Mouse (Mus musculus) heart, embryonic 11.5 days (tissue): ENCODE measurements at regions not wholly inside any gene's neighbourhood (a gene's known extent, or its start where the extent isn't known, plus 50 kb on each side); places are given as distances from the start of the nearest gene placed in this dataset.

ENCODE experiments used
- ATAC-seq: fragments of 200-750 bp; cut with Nextera tagmentation; replicated peaks from 2 replicates; pipeline ENCODE4 v1.8.0; 2017; ENCODE audit warnings: moderate library complexity; ENCODE audit not compliant: insufficient number of reproducible peaks, low FRiP score, low TSS enrichment
- H3K27ac ChIP-seq: fragments of 300-500 bp; sonication (generic); 2 replicates; pipeline ENCODE4 v1.5.1; 2014; ENCODE audit warnings: mild to moderate bottlenecking, low read depth, low read length
- H3K27me3 ChIP-seq: fragments of 300-500 bp; sonication (generic); 2 replicates; pipeline ENCODE4 v1.6.1; 2014; ENCODE audit warnings: mild to moderate bottlenecking, low read length, mixed read lengths; ENCODE audit not compliant: control insufficient read depth, insufficient read depth
- H3K36me3 ChIP-seq: fragments of 300-500 bp; sonication (generic); 2 replicates; pipeline ENCODE4 v1.6.1; 2014; ENCODE audit warnings: mild to moderate bottlenecking, low read length, moderate library complexity, mixed read lengths; ENCODE audit not compliant: control insufficient read depth, insufficient read depth
- H3K4me1 ChIP-seq: fragments of 300-500 bp; sonication (generic); 2 replicates; pipeline ENCODE4 v1.6.1; 2014; ENCODE audit warnings: low read length; ENCODE audit not compliant: control insufficient read depth, insufficient read depth
- H3K4me2 ChIP-seq: fragments of 300-500 bp; sonication (generic); 2 replicates; pipeline ENCODE4 v1.6.1; 2014; ENCODE audit warnings: mild to moderate bottlenecking, moderate library complexity
- H3K4me3 ChIP-seq: fragments of 300-500 bp; sonication (generic); 2 replicates; pipeline ENCODE4 v1.5.1; 2014; ENCODE audit warnings: low read depth, low read length
- H3K9ac ChIP-seq: fragments of 300-500 bp; sonication (generic); 2 replicates; pipeline ENCODE4 v1.6.1; 2014; ENCODE audit warnings: mild to moderate bottlenecking, low read depth, low read length, moderate library complexity
- H3K9me3 ChIP-seq: fragments of 300-500 bp; sonication (generic); replicated peaks from 2 replicates; pipeline ENCODE4 v1.6.1; 2016; ENCODE audit warnings: low read length; ENCODE audit not compliant: control insufficient read depth
- WGBS: fragments of 180-500 bp; shearing (Covaris S2); extraction: QIAGEN DNeasy Blood & Tissue Kit; methylation state at CpG from one replicate; pipeline ENCODE4 v1.1.7; 2014; ENCODE audit not compliant: insufficient replicate concordance; 5-methylcytosine and 5-hydroxymethylcytosine counted together

DNA sequence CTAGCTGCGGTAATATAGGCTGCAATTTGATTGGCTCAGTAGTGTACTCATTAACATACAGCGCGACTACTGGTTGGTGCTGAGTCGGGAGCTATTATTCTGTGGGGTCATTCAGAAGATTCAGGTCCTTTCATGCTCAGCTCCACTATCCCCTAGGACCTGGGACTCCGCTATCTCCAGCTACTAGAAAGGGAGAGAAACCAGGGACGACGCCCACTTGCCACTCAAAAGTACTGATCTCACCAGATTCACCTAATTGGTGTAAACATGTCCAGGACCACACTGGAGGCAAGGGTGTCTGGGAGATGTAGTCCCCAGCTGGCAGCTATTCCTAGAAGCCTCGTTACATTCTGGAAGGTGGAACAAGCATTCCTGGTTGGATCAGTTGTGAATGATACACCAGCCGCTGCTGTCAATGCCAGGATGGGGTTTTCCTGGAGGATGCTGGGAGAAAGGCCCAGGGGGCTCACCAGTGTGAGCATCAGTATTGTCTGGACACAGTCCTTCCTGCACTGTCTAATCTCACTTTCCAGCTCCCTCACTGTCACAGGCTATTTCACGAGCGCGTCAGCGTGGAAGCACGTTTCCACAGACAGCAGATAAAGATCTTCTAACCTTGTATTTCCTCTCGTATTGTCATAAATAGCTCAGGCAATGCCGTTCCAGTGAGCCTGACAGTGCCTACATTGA is 60.9 kb upstream of the Ctbp2 start:
- H3K4me3 ChIP-seq: peak overlapping the region; percentile 20
- H3K9me3 ChIP-seq: no peaks in the 10 kb centered on the region
- no peaks in the 10 kb centered on the region for H3K36me3 ChIP-seq
- WGBS: 45% methylated on average over 16 of the region's 16 CpGs
- no peak for ATAC-seq
- H3K4me1 ChIP-seq: 0 out of 2 replicates have a peak, but pooled peaks cover 10% of the 10 kb centered on the region
- peak overlapping the region; percentile 31 for H3K4me2 ChIP-seq
- H3K27me3 ChIP-seq: no peaks in the 10 kb centered on the region
- no peak overlapping the region for H3K27ac ChIP-seq
- H3K9ac ChIP-seq: no peak overlapping the region

GRCm38 (mm10) chr7:133181388-133181787 is 57.2 kb upstream of the Ctbp2 start:
- no peak for ATAC-seq
- Histone ChIP-seq H3K9me3 (no peaks in the 10 kb centered on the region), H3K4me3 (no peak overlapping the region), H3K27me3 (no peaks in the 10 kb centered on the region), H3K4me1 (peaks cover 18% of the 10 kb centered on the region; the same call in 1 of the 2 replicates), H3K9ac (no peak overlapping the region), H3K27ac (no peak overlapping the region), H3K36me3 (no peaks in the 10 kb centered on the region), H3K4me2 (no peak overlapping the region)
- 33% methylated on average over 2 of the region's 2 CpGs for WGBS

- peaks cover 12% of the 10 kb centered on the region; the same call in 1 of the 2 replicates for H3K4me1 ChIP-seq
- no peaks in the 10 kb centered on the region for H3K36me3 ChIP-seq
- H3K9me3 ChIP-seq: no peaks in the 10 kb centered on the region
- WGBS: 60% methylated on average over 4 of the region's 4 CpGs
- ATAC-seq: no peak
- H3K27ac ChIP-seq: peak overlapping the region; percentile 46
- H3K4me2 ChIP-seq: no peak overlapping the region
- no peaks in the 10 kb centered on the region for H3K27me3 ChIP-seq
- H3K9ac ChIP-seq: no peak overlapping the region
- no peak overlapping the region for H3K4me3 ChIP-seq
These were observed 53.0 kb upstream of the Ctbp2 start for GRCm38 (mm10) chr7:133177179-133177575.

DNA sequence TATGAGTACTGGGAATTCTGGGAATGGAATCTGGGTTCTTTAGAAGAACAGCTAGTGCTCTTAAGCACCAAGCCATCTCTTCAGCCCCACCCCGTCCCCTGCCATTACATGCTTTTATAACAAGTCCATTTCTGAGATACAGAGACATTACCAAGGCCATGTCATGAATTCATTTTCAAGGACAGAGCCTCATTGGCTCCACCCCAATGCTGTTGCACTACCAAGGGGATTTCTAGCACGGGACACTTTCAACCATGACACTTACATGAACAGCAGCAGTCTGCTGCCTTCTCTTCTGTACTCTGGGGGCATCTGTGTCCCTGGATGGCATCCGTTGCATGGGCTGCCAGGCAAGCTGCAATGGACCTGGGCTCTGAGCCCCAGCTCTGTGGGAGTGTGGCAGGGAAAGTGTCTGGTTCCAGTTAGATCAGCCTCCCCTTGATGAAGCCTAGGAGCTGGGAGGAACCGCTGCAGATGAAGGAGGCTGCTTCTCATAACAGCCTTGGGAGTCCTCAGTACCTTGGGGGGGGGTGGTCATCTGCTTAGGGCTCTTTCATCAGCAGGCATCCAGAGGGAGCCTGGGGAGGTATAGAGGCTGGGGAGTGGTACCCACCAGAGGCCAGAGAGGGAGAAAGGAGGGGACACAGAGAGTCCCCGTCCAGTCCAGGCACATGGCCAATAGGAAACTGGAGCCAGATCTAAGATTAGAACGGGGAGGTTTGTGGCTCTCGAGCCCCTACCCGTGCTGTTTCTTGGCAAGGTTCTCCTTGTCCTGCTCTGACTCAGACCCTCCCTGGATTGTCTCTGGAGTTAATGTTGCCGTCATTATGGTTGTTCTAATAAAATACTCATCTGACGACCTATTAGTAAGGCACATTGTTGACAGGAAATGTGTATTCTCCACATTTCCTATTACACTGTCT is 52.4 kb upstream of the Ctbp2 start:
- Histone ChIP-seq H3K9me3 (no peaks in the 10 kb centered on the region), H3K4me1 (peaks cover 12% of the 10 kb centered on the region; the same call in 1 of the 2 replicates), H3K9ac (no peak overlapping the region), H3K4me3 (no peak overlapping the region), H3K27me3 (no peaks in the 10 kb centered on the region), H3K36me3 (no peaks in the 10 kb centered on the region), H3K27ac (peak overlapping the region; percentile 46), H3K4me2 (peak overlapping the region; percentile 24; the same call in 1 of the 2 replicates)
- WGBS: 40% methylated on average over 10 of the region's 10 CpGs
- peak; percentile 57; the same call in 1 of the 2 replicates for ATAC-seq
